Mouse (Mus musculus) embryo, embryonic 10 days (tissue): ENCODE results near the gene Ncoa6.

ENCODE experiments used
- DNase-seq: peaks from one replicate; pipeline ENCODE4 v3.0.0-alpha.2; 2015; ENCODE audit warnings: low spot score

Ncoa6 gene

GRCm38 (mm10) chr2:155367635-155368284 is 105.9 kb downstream of the Ncoa6 start:
- DNase-seq = no peak

GRCm38 (mm10) chr2:155357686-155358399 is 115.9 kb downstream of the Ncoa6 start:
- DNase-seq = peak; percentile 7

- DNase-seq = peak; percentile 98
These were observed 116.6 kb downstream of the Ncoa6 start, which contains the start of gene Pigu for GRCm38 (mm10) chr2:155356971-155357591. Gene Pigu, minus strand, starts transcription at chr2:155357430.

- DNase-seq = no peak
These were observed 119.3 kb downstream of the Ncoa6 start for GRCm38 (mm10) chr2:155354402-155354801.

- DNase-seq = no peak
These were observed 127.0 kb downstream of the Ncoa6 start for GRCm38 (mm10) chr2:155346670-155347069.
